Mouse (Mus musculus) gastrocnemius, adult 2 months (tissue): ENCODE measurements around the gene Rtn4rl2. TPM values are rescaled to one million over a fixed set of nuclear protein-coding genes. Genes with fewer than 3 reads are reported as not detected.
A peak's percentile ranks its signal among the peaks of the same experiment; 100 is the strongest.

ENCODE experiments used
- DNase-seq: peaks from one replicate; pipeline ENCODE4 v3.0.0; 2022
- H3K27ac ChIP-seq: fragments of 200-600 bp; 2 replicates; pipeline ENCODE4 v1.8.1; 2022; ENCODE audit warnings: mild to moderate bottlenecking
- H3K4me3 ChIP-seq: fragments of 200-600 bp; 2 replicates; pipeline ENCODE4 v1.8.1; 2022; ENCODE audit warnings: mild to moderate bottlenecking, moderate library complexity
- CTCF ChIP-seq: fragments of 200-600 bp; IDR thresholded peaks from 2 replicates; pipeline ENCODE4 v1.8.1; 2022; ENCODE audit warnings: antibody characterized with exemption, mild to moderate bottlenecking, moderate library complexity
- intact Hi-C: fragments of 180-260 bp; cut with DNase I; formaldehyde crosslinking; loops from one replicate; pipeline ENCODE4 v1.15.1; 2025
- total RNA-seq, 2 experiments: library from RNA; stranded (reverse); gene quantifications; 2 replicates each; pipeline ENCODE4 v1.2.3; 2021

Rtn4rl2 gene
- total RNA-seq, 2 experiments from 2014 or later = 0.28 to 0.41 TPM

DNA sequence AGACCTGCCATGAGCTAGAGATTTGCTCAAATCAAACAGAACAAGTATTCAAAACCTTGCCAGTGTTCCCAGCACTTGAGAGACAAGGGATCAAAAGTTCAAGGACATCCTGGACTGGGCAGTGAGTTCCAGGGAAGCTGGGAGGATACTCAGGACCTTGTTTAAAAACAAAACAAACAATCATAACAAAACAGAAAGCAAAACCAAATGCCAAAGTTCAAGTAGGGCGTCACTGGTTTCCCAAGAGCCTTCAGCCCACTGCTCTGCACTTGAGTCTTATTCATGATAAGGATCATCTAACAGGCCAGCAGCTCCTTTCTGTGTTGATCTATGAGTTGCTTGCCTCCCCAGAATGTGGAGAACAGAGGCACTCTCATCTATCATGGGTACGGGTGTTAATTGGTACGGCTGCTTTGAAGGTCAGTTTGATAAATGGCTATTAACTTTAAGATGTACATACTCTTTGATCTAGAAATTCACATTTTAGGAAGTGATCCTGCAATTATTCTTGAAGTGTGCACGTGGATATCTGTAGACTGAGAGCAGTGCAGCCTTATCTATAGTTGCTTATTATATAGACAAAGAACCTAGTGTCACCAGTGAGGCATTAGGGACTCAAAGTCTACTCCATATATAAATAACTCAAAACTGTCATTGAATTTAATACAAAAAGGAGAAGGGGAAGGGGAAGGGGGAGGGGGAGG lies 9.1 kb upstream of the Rtn4rl2 start:
- intact Hi-C loops = no loop called here
- TF ChIP-seq CTCF = no peak
- DNase-seq = no peak
- 0 out of 2 replicates have a peak overlapping the region, but pooled peaks have one; percentile 9 for H3K4me3 ChIP-seq
- H3K27ac ChIP-seq = peak overlapping the region; percentile 78

DNA sequence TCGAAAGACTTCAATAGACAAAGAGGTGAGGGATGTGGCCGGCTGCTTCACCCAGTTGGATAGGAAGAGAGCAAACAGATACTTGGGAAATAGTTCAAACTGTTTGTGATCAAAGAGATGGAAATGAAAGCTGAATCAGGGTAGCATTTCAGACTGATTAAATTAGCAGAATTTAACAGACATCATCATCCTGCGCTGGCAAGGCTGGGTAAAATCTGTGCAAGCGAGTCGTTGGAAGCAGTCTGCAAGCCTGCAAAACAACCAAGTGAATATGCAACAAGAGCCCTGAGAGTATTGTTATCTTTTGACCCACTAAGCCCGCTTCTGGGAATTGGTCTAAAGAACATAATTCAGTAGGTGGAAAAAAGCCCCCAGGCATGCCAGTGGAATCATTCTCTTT lies 6.8 kb upstream of the Rtn4rl2 start:
- Histone ChIP-seq H3K4me3 (no peak overlapping the region), H3K27ac (no peak overlapping the region)
- intact Hi-C loops = loop anchor here (5.0 kb wide), 1 partner anchor 436 kb away; no protein-coding TSS in a partner anchor
- TF ChIP-seq CTCF = no peak
- DNase-seq = no peak

DNA sequence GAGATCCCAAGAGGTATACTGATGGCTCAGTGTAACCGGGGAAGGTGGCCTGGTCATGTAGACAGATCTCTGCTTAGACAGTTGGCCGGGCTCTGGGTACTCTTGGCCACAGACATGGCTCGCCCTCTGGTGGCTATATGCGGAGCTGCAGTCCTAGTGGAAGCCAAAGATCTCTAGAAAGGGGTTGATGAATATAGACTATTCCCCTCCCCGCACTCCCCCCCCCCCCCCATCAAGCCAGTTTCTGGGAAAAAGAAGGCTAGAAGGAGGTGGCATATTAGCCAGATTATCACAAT lies 3.5 kb upstream of the Rtn4rl2 start:
- peak; percentile 86 for TF ChIP-seq CTCF
- intact Hi-C loops = loop anchor here (1.0 to 5.0 kb wide), 3 partner anchors 21 to 433 kb away; no protein-coding TSS in a partner anchor
- no peak overlapping the region for H3K27ac ChIP-seq
- H3K4me3 ChIP-seq = no peak overlapping the region
- DNase-seq = peak; percentile 86

- DNase-seq = peak; percentile 25
- intact Hi-C loops = loop anchor here (1.0 to 5.0 kb wide), 4 partner anchors 21 to 432 kb away; no protein-coding TSS in a partner anchor
- peak overlapping the region; percentile 64 for H3K4me3 ChIP-seq
- no peak for TF ChIP-seq CTCF
- peak overlapping the region; percentile 54 for H3K27ac ChIP-seq
These were observed 3.0 kb upstream of the Rtn4rl2 start for GRCm38 (mm10) chr2:84889316-84890044.

GRCm38 (mm10) chr2:84888657-84889315 lies 2.3 kb upstream of the Rtn4rl2 start:
- TF ChIP-seq CTCF = peak; percentile 81
- Histone ChIP-seq H3K27ac (peak overlapping the region; percentile 54), H3K4me3 (peak overlapping the region; percentile 64)
- intact Hi-C loops = loop anchor here (5.0 kb wide), 1 partner anchor 119 kb away; no protein-coding TSS in a partner anchor
- peak; percentile 83 for DNase-seq

- intact Hi-C loops = loop anchor here (5.0 kb wide), 1 partner anchor 120 kb away; no protein-coding TSS in a partner anchor
- TF ChIP-seq CTCF = peak; percentile 22; the same call in 1 of the 2 replicates
- H3K27ac ChIP-seq = peak overlapping the region; percentile 46
- DNase-seq = peak; percentile 42
- peak overlapping the region; percentile 70 for H3K4me3 ChIP-seq
These were observed 1.1 kb upstream of the Rtn4rl2 start for GRCm38 (mm10) chr2:84887411-84888271.

DNA sequence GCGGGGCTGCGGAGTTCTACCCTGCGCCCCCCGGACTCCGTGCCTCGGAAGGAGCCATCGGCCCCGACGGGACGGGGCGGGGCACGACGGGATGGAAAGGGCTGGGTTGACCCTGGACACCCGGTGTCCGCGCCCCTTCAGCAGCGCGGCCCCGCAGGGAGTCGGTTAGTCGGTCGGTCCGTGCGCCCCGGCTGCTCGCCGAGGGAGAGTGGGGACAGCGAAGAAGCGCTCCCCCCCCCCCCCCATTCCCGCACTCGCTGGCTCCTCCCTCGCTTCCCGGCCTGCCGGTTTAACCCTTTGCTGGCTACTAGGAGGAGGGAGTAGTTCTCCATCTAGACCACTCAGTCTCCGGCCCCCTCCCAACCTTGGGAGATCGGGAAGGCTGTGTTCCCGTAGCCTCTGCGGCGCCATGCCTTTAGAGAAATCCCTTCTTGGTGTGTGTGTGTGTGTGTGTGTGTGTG lies 341 bp upstream of the Rtn4rl2 start:
- TF ChIP-seq CTCF = no peak
- Histone ChIP-seq H3K27ac (peak overlapping the region; percentile 31; the same call in 1 of the 2 replicates), H3K4me3 (peak overlapping the region; percentile 70)
- intact Hi-C loops = loop anchor here (5.0 kb wide), 1 partner anchor 120 kb away; no protein-coding TSS in a partner anchor
- DNase-seq = no peak

DNA sequence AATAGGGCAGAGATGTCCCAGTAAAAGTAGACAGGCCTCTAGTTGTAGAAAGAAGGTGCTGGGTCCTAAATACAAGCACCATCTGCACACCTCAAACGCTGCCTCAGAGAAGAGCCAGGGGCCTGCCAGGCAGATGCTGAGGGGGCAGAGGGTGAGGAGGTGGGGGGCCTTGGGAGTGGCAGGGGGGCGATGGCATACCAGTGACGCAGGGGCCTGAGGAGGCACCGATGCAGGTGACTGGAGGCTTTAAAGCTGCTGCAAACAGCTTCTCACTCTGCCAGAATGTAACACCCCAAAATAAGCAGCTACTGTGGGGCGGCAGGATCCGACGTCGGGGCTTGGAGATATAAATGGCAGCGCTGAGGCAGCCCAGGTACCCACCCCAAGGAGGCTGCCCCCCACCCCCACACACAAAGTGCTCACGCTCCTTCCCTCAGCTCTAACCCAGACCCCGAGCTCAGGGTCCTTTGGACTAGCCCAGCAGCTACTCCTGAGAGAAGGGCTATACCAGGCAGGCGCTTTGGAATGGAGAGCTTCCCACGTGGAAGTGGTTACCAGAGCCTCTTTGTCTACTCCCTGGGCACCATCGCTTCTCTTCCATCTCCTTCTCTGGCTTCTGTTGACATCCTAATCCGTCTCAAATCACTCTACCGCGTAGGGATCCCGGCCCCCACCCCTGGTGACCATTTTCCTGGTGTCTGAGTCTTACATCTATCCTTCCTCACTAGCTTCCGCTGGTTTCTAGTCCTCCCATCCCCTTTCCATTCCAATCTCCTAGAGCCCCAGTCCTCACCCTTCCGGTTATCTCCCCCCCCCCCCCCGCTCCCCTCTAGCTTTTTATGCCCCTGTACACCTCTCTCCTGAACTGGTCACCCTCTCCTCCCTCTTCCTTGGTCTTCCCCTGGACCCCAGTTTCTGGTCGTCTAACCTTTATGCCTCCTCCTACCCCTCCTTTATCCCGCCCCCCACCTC lies 1.1 kb downstream of the Rtn4rl2 start:
- no peak overlapping the region for H3K27ac ChIP-seq
- no peak overlapping the region for H3K4me3 ChIP-seq
- no peak for DNase-seq
- intact Hi-C loops = loop anchor here (5.0 kb wide), 1 partner anchor 122 kb away; no protein-coding TSS in a partner anchor
- TF ChIP-seq CTCF = no peak

DNA sequence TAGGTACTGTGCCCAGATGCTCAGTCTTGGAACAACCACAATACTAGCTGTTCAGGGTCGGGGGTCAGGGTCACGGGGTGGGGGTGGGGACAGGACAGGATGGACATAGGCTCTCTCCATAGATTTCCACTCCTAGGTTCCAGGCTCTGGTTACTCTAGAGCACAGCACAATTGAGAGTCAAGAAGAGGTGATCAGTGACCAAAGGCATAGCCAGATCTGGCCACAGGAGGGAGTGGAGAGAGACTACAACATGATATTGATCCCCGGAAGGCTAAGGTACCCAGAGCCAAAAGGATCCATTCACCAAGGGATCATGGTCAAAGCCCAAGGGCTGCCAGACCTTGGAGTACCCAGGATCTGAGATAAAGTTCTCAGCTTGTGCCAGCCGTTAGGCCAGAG lies 1.9 kb downstream of the Rtn4rl2 start:
- H3K27ac ChIP-seq = no peak overlapping the region
- no peak for TF ChIP-seq CTCF
- intact Hi-C loops = loop anchor here (5.0 kb wide), 1 partner anchor 123 kb away; no protein-coding TSS in a partner anchor
- no peak for DNase-seq
- H3K4me3 ChIP-seq = no peak overlapping the region

- no peak overlapping the region for H3K4me3 ChIP-seq
- intact Hi-C loops = no loop called here
- TF ChIP-seq CTCF = no peak
- no peak for DNase-seq
- no peak overlapping the region for H3K27ac ChIP-seq
These were observed 2.6 kb downstream of the Rtn4rl2 start for GRCm38 (mm10) chr2:84883942-84884341.

DNA sequence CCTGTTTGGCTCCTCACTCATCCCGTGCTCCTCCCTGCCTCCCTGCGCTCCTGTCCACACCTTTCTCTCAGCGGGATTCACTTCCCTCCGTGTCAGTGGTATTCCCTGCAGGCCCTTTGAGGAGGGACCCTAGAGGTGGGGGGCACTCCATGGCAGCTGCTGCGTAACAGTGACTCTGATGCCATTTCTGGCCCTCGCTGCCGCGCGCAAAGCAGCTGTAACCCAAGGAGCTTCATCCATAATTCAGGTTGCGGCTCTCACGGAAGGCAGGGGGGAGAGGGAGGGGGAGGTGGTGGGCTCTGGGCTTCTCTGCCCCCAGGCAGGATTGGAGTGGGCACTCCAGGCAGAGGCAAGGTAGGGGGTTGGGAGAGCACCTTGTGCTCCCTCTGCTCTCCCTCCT lies 3.0 kb downstream of the Rtn4rl2 start:
- no peak for DNase-seq
- intact Hi-C loops = no loop called here
- TF ChIP-seq CTCF = no peak
- H3K4me3 ChIP-seq = no peak overlapping the region
- H3K27ac ChIP-seq = no peak overlapping the region
